Mouse (Mus musculus) layer of hippocampus, postnatal 14 days (tissue): ENCODE measurements around the gene Siah3. TPM values are rescaled to one million over a fixed set of nuclear protein-coding genes. Genes with fewer than 3 reads are reported as not detected.
"Not testable (repeated sequence)": the region's sequence is repeated elsewhere in the genome, so short reads cannot be mapped to it uniquely, and the experiment has no call there.

Source experiments
- DNase-seq, 2 experiments: peaks; one replicate each; pipeline ENCODE4 v3.0.0; 2021 to 2022; ENCODE audit warnings: low spot score in 2 of 2, mixed read lengths in 1 of 2
- long read RNA-seq, 2 experiments: library from polyadenylated mRNA; stranded (forward); transcript quantifications; one replicate each; pipeline ENCODE4 v2.0.0; 2021
- total RNA-seq, 2 experiments: library from RNA; stranded (reverse); gene quantifications; 2 replicates each; pipeline ENCODE4 v1.2.3; 2021

Gene Siah3
- 10 to 100 TPM; 10.7 to 13.4 TPM for total RNA-seq
- long read RNA-seq, experiment 1, partial matches to known transcripts, result 0 of 9 reads
- long read RNA-seq, experiment 1, other reads (novel, unspliced or antisense), result 9 of 9 reads
- long read RNA-seq, experiment 2, full-length matches to known transcripts, result 3 of 9 reads
- long read RNA-seq, experiment 2, partial matches to known transcripts, result 0 of 9 reads
- long read RNA-seq, experiment 2, other reads (novel, unspliced or antisense), result 6 of 9 reads

DNA sequence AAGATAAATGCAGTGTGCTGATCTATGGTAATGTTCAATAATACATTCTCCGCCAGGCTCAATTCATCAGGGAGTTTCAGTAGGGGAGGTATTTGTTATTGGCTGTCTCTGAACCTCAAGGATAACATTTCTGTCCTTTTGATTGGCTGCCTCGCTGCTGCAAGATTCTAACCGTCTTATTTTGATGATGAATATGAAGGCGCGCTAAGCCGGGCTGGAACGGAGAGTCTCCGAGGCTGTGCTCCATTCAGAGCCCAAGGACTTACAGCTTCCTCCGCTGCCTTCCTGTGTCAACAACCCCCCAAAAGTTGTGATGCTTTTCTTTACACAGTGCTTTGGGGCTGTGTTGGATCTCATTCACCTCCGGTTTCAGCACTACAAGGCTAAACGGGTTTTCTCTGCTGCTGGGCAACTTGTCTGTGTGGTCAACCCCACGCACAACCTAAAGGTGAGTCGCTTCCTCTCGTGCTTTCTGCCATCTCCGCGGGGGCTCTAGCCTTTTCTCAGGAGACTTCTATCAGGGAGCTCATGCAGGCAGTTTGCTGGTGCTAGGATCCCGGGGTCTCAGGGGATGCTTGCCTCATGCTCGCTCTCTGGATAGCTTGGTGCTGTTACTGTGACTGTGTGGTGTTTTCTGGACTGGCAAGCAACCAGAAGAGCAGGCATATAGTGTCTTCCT, at the start of gene Siah3:
Siah3 (plus strand) TSS at position 240 of the 679 bp plus-strand sequence.
- peak in 1 of 2 experiments; percentile 67 for DNase-seq

DNA sequence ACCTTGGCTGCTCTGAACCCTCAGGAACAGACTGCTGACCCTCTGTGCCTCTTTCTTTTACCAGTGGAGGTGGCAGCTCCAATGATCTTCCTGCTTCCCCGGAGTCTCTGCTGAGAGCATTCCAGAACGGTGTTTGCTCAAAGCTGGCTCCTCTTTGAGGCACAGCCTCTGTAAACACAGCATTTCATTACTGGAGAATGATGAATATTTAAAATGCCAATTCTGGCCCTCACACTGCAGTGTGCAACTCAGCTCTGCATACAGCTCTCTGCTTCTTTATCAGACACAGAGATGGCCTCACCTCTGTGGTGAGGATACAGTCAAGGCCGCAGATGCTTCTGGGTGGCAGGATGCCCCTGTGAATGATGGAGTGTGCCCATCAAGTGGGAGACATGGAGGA, 46.0 kb upstream of the Siah3 start:
- DNase-seq, result no peak

DNA sequence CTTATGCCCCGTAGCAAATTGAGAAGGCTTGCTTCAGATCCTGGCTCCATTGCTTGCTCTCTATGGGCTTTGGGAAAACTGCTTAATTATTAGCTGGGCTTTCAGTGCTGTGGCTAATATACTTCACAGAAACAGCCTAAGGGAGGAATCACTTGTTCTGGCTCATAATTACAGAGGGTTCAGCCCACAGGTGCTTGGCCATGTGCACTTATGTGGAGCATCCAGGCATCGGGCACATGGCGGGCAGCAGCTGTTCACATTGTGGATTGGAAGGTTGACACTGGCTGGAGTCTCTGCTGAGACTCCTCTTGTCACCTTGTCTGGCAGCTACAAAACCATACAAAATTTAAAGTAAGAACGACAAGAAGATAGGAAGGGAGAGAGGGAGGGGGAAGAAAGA, 45.4 kb upstream of the Siah3 start:
- no peak for DNase-seq

DNA sequence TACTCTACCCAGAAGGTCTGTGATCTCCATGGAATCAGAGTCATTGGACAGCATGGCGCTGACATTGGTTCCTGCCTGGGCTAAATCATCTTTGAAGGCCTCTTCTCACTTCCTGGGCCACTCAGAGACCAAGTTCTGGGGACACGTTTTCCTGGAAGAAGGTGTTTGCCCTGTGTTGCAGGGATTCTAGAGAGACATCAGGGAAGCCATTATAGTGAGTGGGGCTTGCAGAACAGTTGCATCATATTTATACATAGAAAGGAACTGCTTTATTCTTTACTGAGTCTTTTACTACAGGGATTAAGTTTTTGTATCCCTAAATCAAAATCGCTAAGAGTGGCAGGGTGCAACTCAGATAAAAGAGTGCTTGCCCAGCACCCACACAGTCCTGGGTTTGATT, 37.1 kb upstream of the Siah3 start:
- no peak for DNase-seq

DNA sequence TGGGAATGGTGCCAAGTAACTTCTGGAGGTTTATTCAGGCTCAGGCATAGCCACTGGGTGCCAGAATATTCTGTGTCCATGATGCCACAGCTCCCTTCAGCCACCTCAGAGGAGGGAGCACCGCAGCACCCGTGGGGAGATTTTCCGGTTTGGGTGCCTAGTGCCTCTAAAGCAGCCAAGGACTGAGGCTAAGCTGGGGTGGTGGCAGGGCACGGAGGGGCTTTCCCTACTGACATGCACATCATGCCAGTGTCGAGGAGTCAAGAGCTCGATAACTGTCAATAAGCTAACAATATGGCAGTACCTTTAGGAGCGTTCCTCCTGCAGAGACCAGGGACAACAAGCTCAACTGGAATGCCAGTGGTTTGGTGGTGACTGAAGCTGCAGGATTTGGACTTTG, 35.9 kb upstream of the Siah3 start:
- no peak for DNase-seq

DNA sequence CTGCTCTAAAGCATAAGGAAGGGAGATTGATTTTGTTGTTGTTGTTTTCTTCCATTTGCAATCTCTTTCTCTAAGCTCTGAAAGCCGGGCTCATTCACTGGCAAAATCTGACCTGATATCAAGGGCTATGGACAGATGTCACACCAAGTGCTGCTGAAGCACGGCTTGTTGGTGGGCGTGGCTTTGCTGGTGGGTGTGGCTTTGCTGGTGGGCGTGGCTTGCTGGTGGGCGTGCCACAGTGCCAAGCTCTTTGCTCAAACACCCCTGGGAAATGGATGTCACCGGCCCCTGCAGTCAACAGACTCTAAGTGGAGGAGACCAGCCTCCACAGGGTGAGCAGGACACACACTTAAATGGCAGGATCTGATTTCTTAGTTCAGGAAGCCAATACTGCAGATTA, 35.0 kb upstream of the Siah3 start:
- DNase-seq, result no peak

DNA sequence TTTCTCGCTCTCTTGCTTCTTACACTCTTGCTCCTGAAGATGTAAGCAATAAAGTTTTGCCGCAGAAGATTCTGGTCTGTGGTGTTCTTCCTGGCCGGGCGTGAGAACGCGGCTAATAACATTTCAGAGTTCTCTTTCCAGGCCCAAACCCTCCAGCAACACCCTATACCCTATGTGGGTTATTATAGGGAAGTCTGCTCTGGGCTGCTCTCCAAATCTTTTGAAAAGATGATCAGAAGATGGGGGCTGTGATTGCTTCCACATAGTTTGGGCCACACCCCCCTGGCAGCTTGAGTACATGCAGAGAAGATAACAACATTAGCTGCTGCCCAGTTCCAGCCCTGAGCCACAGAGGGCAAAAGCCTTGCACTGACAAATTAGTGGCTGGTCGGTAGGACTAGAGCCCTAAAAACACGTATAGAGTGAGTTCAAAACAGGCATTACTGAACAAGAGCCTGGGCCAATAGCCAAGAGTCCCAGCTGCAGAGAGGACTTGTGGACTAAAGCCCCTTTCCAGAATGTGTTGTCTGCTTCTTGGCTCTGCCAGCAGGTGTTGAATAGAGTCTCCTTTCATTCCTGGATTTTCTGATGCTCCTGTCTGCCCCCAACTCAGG, 24.5 kb upstream of the Siah3 start:
- no peak for DNase-seq

DNA sequence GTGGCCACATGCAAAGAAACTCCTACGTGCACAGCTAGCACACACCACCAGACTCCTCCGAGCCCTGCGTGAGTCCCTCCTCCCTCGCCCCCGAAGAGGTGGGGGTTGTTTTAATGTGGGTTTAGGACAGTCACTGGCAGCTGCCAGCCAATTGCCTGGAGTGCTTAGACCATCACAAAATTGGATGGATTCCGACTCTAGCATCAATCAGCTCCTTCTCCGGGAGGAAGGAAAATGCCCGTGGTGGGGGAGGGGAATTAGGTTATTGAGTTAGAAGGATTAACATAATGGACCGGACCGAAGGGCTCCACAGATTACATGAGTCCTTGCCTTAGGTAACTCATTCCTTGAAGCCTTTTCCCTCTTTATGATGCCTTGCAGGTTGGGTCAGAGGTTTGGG, 22.9 kb upstream of the Siah3 start:
- no peak for DNase-seq

DNA sequence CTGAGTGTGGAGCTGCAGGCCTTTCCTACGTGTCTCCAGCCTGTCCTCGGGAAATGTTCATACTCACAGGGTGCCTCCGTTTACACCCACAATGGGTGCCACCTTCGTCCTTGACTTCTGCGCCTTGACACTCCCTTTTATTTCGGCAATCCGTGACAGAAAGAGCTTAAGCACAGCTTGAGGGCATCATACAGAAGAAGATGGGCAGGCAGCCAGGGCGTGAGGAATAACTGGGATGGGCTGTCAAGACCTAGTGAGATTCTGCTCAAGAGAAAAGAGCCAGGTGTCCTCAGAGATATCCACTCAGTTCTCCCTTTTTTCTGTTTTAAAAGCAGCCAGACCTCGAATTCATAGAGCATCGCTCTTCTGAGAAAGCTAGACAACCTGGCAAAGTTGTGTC, 21.2 kb upstream of the Siah3 start:
- no peak for DNase-seq

DNA sequence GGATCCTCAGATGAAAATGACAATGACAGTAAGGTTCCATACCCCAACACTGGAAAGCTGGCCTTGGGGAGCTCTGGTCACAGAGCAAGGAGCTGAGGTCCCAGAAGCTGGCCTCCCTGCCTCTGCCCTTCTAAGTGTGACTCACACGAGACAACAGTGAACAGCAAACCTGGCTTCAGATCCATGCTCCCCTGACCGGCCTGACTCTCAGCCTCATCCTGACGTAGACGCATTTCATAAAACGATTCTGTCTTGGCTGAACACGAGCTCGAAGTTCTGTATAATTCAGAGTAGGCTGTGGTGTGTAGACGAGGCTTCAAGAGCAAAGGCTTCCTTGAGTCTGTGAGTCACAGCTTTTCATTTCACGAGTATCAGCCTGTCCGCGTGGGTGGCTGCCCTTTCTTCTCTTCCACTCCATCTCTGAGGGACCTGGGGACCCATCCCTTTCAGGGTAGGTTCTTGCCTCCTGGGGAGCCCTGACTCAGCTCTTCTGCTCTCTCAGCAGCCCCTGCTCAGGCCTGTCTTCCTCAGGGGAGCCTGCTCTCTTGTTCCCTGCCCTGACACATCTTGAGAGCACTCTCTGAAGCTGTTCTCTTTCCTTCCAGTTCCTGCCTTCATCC, 11.2 kb upstream of the Siah3 start:
- no peak for DNase-seq

DNA sequence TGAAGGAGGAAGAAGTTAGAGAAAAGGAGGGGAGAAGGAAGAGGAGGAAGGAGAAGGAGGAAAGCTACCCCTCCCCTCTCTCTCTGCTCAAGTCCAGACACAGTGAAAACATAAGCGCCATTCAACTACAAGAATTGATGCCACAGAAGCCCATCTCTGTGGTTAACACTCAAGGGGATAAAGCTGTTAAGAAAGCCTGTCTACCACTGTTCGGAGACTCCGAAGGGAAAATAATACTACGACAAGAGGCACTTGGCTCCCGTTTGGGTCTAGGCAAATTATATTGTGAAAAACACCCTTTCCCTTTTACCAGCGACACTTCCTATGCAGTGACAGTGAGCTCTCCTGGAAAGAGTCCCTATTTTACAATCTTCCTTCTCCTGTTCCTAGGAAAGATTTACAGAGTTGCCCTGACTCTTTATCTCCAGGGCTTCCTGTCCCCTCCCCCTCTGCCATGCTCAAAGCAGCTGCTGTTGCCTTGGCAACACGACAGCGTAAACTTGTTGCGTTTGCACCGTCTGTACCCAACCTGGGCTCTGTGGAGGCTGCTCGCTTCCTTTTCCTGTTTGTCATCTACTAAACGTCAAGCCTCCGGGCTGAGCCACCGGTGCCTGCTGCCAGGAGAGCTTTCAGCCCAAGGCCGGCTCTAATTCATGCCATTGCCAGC, 10.4 kb upstream of the Siah3 start:
- peak; percentile 73 to 79 for DNase-seq

DNA sequence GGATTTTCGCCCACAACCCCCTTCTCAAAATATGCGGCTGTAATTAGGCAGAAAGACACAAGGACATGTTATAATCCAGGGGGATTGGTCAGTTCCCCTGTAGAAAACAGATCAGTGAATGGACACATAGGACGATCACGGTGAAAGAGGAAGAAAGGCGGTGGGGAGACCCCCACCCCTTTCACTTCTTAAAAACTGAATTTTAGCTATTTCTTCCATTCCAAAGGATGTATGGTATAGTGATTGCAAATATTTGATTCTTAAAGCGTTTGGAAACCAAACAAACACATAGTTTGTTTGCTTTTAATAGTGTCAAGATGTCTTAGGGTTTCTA, 9.9 kb upstream of the Siah3 start:
- no peak for DNase-seq

DNA sequence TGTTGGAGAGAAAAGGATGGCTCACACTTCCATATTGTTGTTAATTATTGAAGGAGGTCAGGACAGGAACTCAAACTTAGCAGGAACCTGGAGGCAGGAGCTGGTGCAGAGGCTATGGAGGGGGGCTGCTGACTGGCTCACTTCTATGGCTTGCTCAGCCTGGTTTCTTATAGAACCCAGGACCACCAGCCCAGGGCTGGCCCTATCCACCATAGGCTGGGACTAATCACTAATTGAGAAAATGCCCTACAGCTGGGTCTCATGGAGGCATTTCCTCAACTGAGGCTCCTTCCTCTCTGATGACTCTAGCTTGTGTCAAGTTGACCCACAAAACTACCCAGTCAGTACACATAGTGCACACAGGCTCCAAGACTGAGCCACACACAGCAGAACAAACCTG, 9.5 kb upstream of the Siah3 start:
- DNase-seq, result not testable (repeated sequence)

DNA sequence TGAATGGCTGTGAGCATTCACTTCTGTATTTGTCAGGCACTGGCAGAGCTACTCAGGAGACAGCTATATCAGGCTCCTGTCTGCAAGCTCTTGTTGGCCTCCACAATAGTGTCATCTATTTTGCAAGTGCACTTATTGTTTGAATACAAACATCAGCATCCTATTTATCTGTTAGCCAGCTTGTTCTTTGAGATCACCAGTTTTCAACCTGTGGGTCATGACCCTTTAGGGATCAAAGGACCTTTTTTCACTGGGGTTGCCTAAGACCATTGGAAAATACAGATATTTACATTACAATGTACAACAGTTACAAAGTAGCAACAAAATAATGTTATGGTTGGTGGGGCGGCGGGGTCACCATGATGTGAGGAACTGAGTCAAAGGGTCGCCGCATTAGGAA, 1.9 kb upstream of the Siah3 start:
- DNase-seq, result no peak

DNA sequence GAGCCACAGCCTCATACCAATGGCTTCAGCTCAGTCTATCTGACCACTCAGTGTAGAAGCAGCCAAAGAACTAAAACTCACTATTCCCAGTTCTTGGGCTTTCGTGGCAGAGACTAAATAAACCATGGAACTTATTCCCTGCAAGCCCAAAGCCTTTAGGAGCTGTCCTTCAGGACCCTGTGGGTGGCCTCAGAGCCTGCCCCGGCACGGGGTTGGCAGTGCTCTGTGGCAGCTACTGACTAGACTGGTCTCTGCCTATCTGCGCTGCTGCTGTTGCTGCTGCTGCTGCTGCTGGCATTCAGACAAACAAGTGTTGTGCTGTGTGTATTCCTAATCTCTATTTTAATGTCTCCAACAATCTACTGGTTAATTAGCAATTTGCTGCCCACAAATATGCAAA, 1.1 kb upstream of the Siah3 start:
- DNase-seq, result no peak

DNA sequence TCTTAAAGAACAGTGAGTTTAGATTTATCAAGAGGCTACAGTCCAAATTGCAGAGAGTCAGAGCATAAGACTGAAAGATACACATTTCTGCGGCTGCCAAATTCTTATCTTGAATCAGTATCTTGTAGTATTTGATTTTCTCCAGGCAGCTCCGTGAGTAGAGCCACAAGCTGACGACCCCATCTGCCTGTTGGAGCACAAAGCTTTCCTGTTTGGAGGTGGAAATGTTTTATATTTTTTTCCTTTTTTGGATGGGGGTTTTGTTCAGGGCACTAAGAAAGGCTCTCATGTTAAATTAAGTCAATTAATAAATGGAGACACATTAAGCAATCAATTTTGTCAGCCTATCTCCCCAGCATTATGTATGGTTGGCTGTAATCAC, 430 bp upstream of the Siah3 start:
- no peak for DNase-seq

DNA sequence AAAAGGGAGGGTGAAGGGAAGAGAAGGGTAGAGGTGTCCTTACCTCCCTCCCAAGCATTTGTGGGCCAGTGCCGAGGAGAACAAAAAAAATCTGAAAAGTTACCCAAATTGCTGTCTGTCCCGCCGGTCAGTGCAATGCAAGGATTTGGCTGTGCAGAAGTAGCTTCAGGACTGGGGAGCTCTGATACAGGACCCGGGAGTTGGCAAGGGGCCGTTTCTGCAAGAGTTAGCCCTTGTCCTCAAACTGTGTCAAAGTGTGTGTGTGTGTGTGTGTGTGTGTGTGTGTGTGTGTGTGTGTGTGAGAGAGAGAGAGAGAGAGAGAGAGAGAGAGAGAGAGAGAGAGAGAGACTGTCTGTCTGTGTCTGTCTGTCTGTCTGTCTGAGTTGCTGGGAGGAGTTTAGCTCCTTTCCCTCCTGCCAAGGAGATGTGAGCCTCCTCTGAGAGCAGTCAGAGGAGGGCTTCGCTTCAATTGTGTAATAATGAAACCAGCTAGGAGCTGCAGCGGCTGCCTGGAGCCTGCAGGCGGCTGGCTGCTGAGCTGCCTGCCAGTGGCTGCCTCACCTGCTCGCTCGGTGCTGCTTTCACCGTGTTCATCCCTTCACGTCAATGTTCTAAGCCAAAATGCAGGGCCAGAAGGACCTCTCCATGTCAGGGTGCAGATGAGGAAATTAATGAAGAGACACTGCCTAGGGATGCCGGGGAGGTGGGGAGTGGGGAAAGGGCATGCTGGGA, 873 bp downstream of the Siah3 start:
- DNase-seq, result peak; percentile 62

DNA sequence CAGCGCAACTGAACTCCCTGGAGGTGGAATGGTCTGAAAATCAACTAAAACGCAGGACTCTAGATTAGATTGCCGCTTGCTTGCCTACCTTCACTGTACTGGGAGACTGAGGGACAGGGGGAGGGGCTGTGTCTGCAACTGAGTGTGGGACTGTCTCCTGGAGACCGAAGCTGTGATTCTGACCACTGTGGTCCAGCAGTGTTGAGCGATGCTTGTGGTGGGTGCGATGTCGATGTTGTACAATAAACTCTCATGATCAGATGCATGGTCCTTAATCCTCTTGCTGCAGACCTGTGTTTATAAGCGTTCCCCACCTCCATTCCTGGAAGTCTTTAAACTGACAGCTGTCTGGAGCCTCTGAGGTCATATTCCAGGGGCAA, 1.4 kb downstream of the Siah3 start:
- no peak for DNase-seq

DNA sequence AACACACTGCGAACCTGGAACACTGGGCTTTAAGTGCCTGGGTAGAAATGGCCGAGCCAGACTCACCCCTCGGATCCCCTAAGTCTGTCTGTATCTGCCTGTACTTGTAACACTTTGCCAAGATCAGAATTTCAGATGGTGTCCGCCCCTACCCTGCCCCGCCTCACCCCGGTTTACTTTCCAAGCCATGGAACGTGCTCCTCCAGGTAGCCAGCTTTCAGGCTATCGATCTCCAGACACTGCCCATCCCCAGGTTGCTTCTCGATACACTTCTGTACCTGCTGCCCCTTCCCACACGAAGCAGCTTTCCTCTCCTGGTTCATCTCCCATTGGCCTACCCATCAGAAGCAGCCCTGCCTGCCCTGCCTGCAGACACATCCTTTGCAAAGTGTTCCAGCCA, 3.6 kb downstream of the Siah3 start:
- DNase-seq, result no peak

DNA sequence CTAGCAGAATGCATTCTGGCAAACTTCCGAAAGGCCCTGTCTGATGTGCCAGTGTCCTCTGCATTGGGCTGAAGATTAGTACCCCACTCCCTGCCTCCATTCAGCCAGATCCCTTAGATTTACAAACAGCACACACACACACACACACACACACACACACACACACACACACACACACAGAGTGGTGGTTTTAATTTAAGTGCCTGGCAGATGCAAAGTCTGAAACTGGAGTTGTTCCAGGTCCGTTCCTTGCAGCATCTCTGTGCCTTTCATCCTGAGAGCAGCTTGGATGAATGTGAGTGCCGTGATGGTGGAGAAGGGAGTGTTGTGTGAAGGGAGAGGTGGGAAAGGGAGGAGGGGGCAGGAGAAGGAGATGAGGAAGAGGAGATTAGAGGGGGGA, 4.2 kb downstream of the Siah3 start:
- DNase-seq, result peak; percentile 43 to 50

DNA sequence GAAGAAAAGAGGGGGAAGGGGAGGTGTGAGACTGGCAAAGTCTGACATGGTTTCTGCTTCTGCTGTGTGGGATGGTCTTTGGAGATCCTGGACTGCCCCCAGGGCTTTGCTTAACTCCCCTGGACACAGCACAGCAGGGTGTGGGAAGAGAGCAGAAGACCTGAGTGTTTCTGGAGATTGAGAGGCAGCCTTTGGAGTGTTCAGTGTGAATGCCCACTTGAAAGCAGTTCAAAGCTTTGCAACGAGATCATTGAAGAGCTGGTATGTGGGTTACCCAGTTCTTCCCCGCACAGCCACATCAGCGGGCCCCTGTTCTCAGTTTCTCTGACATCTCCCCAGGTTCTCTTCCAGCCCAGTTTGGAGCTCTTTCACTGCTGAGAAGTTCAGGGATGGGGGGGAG, 4.7 kb downstream of the Siah3 start:
- no peak for DNase-seq
